Mouse (Mus musculus): ENCODE results near the gene Cep41. TPM values are rescaled to one million over a fixed set of nuclear protein-coding genes. Genes with fewer than 3 reads are reported as not detected.
A peak's percentile ranks its signal among the peaks of the same experiment; 100 is the strongest.

Gene Cep41
- polyA plus RNA-seq, 1 experiment from 2014 or later = 24.1 TPM

- peak overlapping the region; percentile 40 for H3K4me2 ChIP-seq (ENCODE audit: low read depth, low read length, severe bottlenecking)
- 27% methylated on average over 9 of the region's 9 CpGs for WGBS
- H3K27me3 ChIP-seq (ENCODE audit: control insufficient read depth, insufficient read depth, low read length) = no peaks in the 10 kb centered on the region
- H3K36me3 ChIP-seq (ENCODE audit: control insufficient read depth, insufficient read depth, low read length) = no peaks in the 10 kb centered on the region
- H3K9me3 ChIP-seq (ENCODE audit: control insufficient read depth, low read length) = no peaks in the 10 kb centered on the region
- peaks cover 39% of the 10 kb centered on the region for H3K4me1 ChIP-seq (replicated peaks; ENCODE audit: control insufficient read depth, insufficient read depth, low read length)
- H3K4me3 ChIP-seq (ENCODE audit: low read depth, low read length) = no peak overlapping the region
- peak overlapping the region; percentile 97 for H3K27ac ChIP-seq (ENCODE audit: low read depth, low read length)
- ATAC-seq (replicated peaks; ENCODE audit: low FRiP score) (peak; percentile 45; the same call in 1 of the 2 replicates), DNase-seq (ENCODE audit: low spot score) (no peak)
- H3K9ac ChIP-seq (ENCODE audit: low read length) = peak overlapping the region; percentile 61
These were observed 18.8 kb downstream of the Cep41 start for GRCm38 (mm10) chr6:30674714-30675280.

GRCm38 (mm10) chr6:30673764-30674561, 19.6 kb downstream of the Cep41 start:
- DNase-seq (ENCODE audit: low spot score) (peak; percentile 61), ATAC-seq (replicated peaks; ENCODE audit: low FRiP score) (no peak)
- Histone ChIP-seq H3K9me3 (ENCODE audit: control insufficient read depth, low read length) (no peaks in the 10 kb centered on the region), H3K4me3 (ENCODE audit: low read depth, low read length) (no peak overlapping the region), H3K4me1 (replicated peaks; ENCODE audit: control insufficient read depth, insufficient read depth, low read length) (peaks cover 39% of the 10 kb centered on the region), H3K4me2 (ENCODE audit: low read depth, low read length, severe bottlenecking) (peak overlapping the region; percentile 40; the same call in 1 of the 2 replicates), H3K36me3 (ENCODE audit: control insufficient read depth, insufficient read depth, low read length) (no peaks in the 10 kb centered on the region), H3K9ac (ENCODE audit: low read length) (peak overlapping the region; percentile 61), H3K27me3 (ENCODE audit: control insufficient read depth, insufficient read depth, low read length) (no peaks in the 10 kb centered on the region), H3K27ac (ENCODE audit: low read depth, low read length) (peak overlapping the region; percentile 97)
- 17% methylated on average over 14 of the region's 14 CpGs for whole genome bisulfite sequencing

DNA sequence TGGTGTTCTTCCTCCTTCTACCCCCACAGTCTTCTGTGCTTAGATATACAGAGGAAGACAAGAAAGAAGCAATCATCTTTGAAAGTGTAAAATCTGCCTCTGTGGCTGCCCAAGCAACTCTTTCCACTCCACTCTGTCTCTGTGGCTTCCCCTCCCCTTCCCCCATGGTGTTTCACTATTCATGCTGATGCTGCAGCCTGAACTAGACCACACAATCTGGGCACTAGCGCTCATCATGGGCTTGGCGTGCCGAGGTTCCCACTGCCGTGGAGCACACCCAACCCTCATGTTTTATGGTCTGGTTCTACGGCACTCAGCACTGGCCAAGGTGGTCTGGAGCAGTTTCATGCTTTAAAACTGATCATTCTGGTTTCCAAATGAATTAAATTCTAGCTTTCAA, 21.9 kb downstream of the Cep41 start:
- H3K4me2 ChIP-seq (ENCODE audit: low read depth, low read length, severe bottlenecking) = no peak overlapping the region
- H3K9ac ChIP-seq (ENCODE audit: low read length) = no peak overlapping the region
- H3K4me1 ChIP-seq (replicated peaks; ENCODE audit: control insufficient read depth, insufficient read depth, low read length) = peaks cover 33% of the 10 kb centered on the region
- H3K27ac ChIP-seq (ENCODE audit: low read depth, low read length) = no peak overlapping the region
- H3K27me3 ChIP-seq (ENCODE audit: control insufficient read depth, insufficient read depth, low read length) = no peaks in the 10 kb centered on the region
- no peaks in the 10 kb centered on the region for H3K36me3 ChIP-seq (ENCODE audit: control insufficient read depth, insufficient read depth, low read length)
- 76% methylated on average over 5 of the region's 5 CpGs for WGBS
- no peak for ATAC-seq (replicated peaks; ENCODE audit: low FRiP score)
- peak; percentile 49 for DNase-seq (ENCODE audit: low spot score)
- no peak overlapping the region for H3K4me3 ChIP-seq (ENCODE audit: low read depth, low read length)
- no peaks in the 10 kb centered on the region for H3K9me3 ChIP-seq (ENCODE audit: control insufficient read depth, low read length)

DNA sequence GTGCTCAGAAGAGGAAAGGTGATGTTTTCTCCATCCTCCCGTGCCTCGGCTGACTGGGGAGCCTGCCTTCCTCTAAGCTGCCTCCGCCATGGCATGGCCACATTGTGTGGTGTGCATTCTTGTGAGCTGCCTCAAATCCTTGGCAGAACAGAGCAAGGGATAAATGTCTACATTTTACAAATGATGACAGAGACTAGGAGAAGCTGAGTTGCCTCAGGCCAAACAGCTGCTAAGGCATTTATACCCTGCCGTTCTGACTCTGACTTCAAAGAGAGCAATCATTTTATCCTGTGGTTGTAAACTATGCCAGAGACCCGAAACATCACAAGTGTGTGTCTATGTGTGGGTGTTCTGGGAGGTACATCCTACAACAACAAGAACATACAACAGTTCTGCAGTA, 26.0 kb downstream of the Cep41 start:
- DNase-seq (ENCODE audit: low spot score) (no peak), ATAC-seq (replicated peaks; ENCODE audit: low FRiP score) (no peak)
- Histone ChIP-seq H3K4me3 (ENCODE audit: low read depth, low read length) (no peak overlapping the region), H3K27ac (ENCODE audit: low read depth, low read length) (0 out of 2 replicates have a peak overlapping the region, but pooled peaks have one; percentile 6), H3K36me3 (ENCODE audit: control insufficient read depth, insufficient read depth, low read length) (no peaks in the 10 kb centered on the region), H3K4me1 (replicated peaks; ENCODE audit: control insufficient read depth, insufficient read depth, low read length) (peaks cover 24% of the 10 kb centered on the region), H3K27me3 (ENCODE audit: control insufficient read depth, insufficient read depth, low read length) (no peaks in the 10 kb centered on the region), H3K9ac (ENCODE audit: low read length) (no peak overlapping the region), H3K4me2 (ENCODE audit: low read depth, low read length, severe bottlenecking) (no peak overlapping the region), H3K9me3 (ENCODE audit: control insufficient read depth, low read length) (no peaks in the 10 kb centered on the region)
- WGBS = 38% methylated on average over 5 of the region's 5 CpGs

DNA sequence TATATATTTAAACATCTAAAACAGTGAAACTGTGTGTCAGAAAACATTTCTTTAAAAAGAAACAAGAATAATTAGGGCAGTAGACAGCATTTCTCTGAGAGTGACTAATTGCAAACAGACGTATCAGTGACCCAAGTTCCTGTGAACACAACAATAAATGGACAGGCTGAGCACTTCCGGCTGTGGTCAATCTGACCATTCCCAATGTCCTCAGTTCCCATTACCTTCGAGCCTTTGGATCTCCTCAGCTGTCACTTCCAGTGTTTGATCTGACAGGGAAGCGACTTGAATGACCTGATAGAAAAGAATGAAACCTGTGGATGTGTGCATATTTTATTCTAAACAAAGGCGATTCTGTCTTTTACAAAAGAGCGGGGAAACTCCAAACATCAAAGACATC, 27.5 kb downstream of the Cep41 start:
- no peak overlapping the region for H3K4me3 ChIP-seq (ENCODE audit: low read depth, low read length)
- H3K9ac ChIP-seq (ENCODE audit: low read length) = no peak overlapping the region
- H3K27ac ChIP-seq (ENCODE audit: low read depth, low read length) = no peak overlapping the region
- 37% methylated on average over 6 of the region's 6 CpGs for WGBS
- no peaks in the 10 kb centered on the region for H3K9me3 ChIP-seq (ENCODE audit: control insufficient read depth, low read length)
- H3K4me1 ChIP-seq (replicated peaks; ENCODE audit: control insufficient read depth, insufficient read depth, low read length) = peaks cover 19% of the 10 kb centered on the region
- H3K4me2 ChIP-seq (ENCODE audit: low read depth, low read length, severe bottlenecking) = no peak overlapping the region
- ATAC-seq (replicated peaks; ENCODE audit: low FRiP score) (no peak), DNase-seq (ENCODE audit: low spot score) (no peak)
- H3K36me3 ChIP-seq (ENCODE audit: control insufficient read depth, insufficient read depth, low read length) = no peaks in the 10 kb centered on the region
- H3K27me3 ChIP-seq (ENCODE audit: control insufficient read depth, insufficient read depth, low read length) = no peaks in the 10 kb centered on the region

- no peak for ATAC-seq (replicated peaks; ENCODE audit: low FRiP score)
- H3K9ac ChIP-seq (ENCODE audit: low read length) = no peak overlapping the region
- no peaks in the 10 kb centered on the region for H3K27me3 ChIP-seq (ENCODE audit: control insufficient read depth, insufficient read depth, low read length)
- peak overlapping the region; percentile 65 for H3K27ac ChIP-seq (ENCODE audit: low read depth, low read length)
- H3K36me3 ChIP-seq (ENCODE audit: control insufficient read depth, insufficient read depth, low read length) = no peaks in the 10 kb centered on the region
- H3K9me3 ChIP-seq (ENCODE audit: control insufficient read depth, low read length) = no peaks in the 10 kb centered on the region
- 56% methylated on average over 4 of the region's 4 CpGs for WGBS
- no peak for DNase-seq (ENCODE audit: low spot score)
- H3K4me2 ChIP-seq (ENCODE audit: low read depth, low read length, severe bottlenecking) = no peak overlapping the region
- H3K4me3 ChIP-seq (ENCODE audit: low read depth, low read length) = no peak overlapping the region
- peaks cover 18% of the 10 kb centered on the region for H3K4me1 ChIP-seq (replicated peaks; ENCODE audit: control insufficient read depth, insufficient read depth, low read length)
These were observed 28.3 kb downstream of the Cep41 start for GRCm38 (mm10) chr6:30665296-30665695.

GRCm38 (mm10) chr6:30664776-30665175, 28.8 kb downstream of the Cep41 start:
- DNase-seq (ENCODE audit: low spot score) = no peak
- no peak overlapping the region for H3K4me2 ChIP-seq (ENCODE audit: low read depth, low read length, severe bottlenecking)
- H3K4me1 ChIP-seq (replicated peaks; ENCODE audit: control insufficient read depth, insufficient read depth, low read length) = peaks cover 18% of the 10 kb centered on the region
- H3K9me3 ChIP-seq (ENCODE audit: control insufficient read depth, low read length) = no peaks in the 10 kb centered on the region
- H3K36me3 ChIP-seq (ENCODE audit: control insufficient read depth, insufficient read depth, low read length) = no peaks in the 10 kb centered on the region
- ATAC-seq (replicated peaks; ENCODE audit: low FRiP score) = no peak
- no peak overlapping the region for H3K4me3 ChIP-seq (ENCODE audit: low read depth, low read length)
- 23% methylated on average over 6 of the region's 6 CpGs for WGBS
- no peak overlapping the region for H3K9ac ChIP-seq (ENCODE audit: low read length)
- peak overlapping the region; percentile 65; the same call in 1 of the 2 replicates for H3K27ac ChIP-seq (ENCODE audit: low read depth, low read length)
- H3K27me3 ChIP-seq (ENCODE audit: control insufficient read depth, insufficient read depth, low read length) = no peaks in the 10 kb centered on the region

DNA sequence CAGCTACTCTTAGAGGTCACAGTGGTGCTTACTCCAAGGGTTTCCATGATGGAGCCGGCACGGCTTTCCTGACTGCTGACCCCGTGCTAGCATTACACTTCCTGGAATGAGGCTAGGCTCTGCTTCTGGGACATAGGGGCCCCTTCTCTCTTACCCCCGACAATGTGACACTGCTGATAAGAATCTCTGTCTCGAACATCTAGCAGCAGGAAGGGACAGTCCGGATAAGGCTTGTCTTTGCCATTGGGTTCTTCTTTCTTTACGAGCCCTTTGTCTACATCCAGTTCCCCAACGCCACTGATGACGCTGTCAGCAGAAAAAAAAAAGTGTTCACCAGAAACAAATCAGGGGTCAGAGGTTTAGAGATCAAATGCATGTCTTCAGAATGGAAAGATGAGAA, 34.9 kb downstream of the Cep41 start:
- Histone ChIP-seq H3K27ac (ENCODE audit: low read depth, low read length) (no peak overlapping the region), H3K4me1 (replicated peaks; ENCODE audit: control insufficient read depth, insufficient read depth, low read length) (peaks cover 22% of the 10 kb centered on the region)
- ATAC-seq (replicated peaks; ENCODE audit: low FRiP score) = no peak

More for the DNA sequence above, 34.9 kb downstream of the Cep41 start:
- Histone ChIP-seq H3K36me3 (ENCODE audit: control insufficient read depth, insufficient read depth, low read length) (no peaks in the 10 kb centered on the region), H3K27me3 (ENCODE audit: control insufficient read depth, insufficient read depth, low read length) (no peaks in the 10 kb centered on the region), H3K9ac (ENCODE audit: low read length) (no peak overlapping the region), H3K4me2 (ENCODE audit: low read depth, low read length, severe bottlenecking) (no peak overlapping the region), H3K9me3 (ENCODE audit: control insufficient read depth, low read length) (no peaks in the 10 kb centered on the region), H3K4me3 (ENCODE audit: low read depth, low read length) (no peak overlapping the region)
- 80% methylated on average over 9 of the region's 9 CpGs for WGBS
- peak; percentile 48 for DNase-seq (ENCODE audit: low spot score)
